Mouse (Mus musculus) layer of hippocampus, adult 2 months (tissue): ENCODE measurements at regions not wholly inside any gene's neighbourhood (a gene's known extent, or its start where the extent isn't known, plus 50 kb on each side); places are given as distances from the start of the nearest gene placed in this dataset.
A peak's percentile ranks its signal among the peaks of the same experiment; 100 is the strongest.

Experiments used
- DNase-seq, 2 experiments: peaks; one replicate each; pipeline ENCODE4 v3.0.0; 2022; ENCODE audit warnings: low spot score in 2 of 2
- H3K27ac ChIP-seq: fragments of 200-600 bp; 2 replicates; pipeline ENCODE4 v1.8.1; 2022
- H3K4me3 ChIP-seq: fragments of 200-600 bp; 2 replicates; pipeline ENCODE4 v1.8.1; 2022; ENCODE audit warnings: mild to moderate bottlenecking
- CTCF ChIP-seq: fragments of 200-600 bp; conservative IDR thresholded peaks from 2 replicates; pipeline ENCODE4 v1.8.1; 2022; ENCODE audit warnings: antibody characterized with exemption, mild to moderate bottlenecking, moderate library complexity

DNA sequence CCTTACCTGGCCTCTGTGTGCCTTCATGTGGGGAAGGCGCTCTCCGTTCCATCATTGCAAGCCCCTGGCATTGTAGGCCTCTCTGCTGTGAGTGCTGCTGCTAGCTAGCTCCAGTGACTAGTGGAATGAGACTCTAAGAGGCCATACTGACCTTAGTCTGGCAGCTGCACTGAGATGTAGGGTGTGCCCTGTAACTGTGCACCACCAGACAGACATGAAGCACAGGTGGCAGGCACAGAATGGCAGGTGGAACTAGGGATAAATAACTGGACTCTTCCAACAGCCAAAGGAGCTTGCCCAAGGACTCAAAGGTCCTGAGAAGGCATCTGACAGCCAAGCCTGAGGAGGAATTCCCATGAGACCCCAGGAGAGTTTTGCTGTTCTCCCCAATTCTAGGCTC, 194.7 kb upstream of the Bcor start:
- H3K27ac ChIP-seq, result no peak overlapping the region
- DNase-seq, result no peak
- TF ChIP-seq CTCF, result no peak
- no peak overlapping the region for H3K4me3 ChIP-seq

DNA sequence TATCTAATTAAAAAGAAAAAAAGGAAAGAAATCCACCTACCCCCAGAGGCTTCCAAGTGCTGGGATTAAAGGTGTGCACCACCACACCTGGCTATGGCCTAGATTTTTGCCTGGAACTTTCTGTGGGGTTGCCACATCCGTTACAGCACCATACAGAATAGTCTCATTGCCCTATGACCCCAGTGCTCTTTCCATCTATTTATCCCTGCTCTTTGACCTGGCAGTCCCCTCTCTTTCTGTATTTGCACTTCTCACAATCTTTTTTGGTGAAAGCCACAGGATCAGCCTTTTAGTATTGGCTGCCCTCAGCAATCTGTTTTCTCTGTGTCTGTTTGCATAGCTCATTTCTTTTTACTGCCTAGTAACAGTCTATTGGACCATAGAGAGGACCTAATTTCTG, 197.9 kb upstream of the Bcor start:
- H3K4me3 ChIP-seq, result no peak overlapping the region
- no peak overlapping the region for H3K27ac ChIP-seq
- no peak for DNase-seq
- no peak for TF ChIP-seq CTCF

DNA sequence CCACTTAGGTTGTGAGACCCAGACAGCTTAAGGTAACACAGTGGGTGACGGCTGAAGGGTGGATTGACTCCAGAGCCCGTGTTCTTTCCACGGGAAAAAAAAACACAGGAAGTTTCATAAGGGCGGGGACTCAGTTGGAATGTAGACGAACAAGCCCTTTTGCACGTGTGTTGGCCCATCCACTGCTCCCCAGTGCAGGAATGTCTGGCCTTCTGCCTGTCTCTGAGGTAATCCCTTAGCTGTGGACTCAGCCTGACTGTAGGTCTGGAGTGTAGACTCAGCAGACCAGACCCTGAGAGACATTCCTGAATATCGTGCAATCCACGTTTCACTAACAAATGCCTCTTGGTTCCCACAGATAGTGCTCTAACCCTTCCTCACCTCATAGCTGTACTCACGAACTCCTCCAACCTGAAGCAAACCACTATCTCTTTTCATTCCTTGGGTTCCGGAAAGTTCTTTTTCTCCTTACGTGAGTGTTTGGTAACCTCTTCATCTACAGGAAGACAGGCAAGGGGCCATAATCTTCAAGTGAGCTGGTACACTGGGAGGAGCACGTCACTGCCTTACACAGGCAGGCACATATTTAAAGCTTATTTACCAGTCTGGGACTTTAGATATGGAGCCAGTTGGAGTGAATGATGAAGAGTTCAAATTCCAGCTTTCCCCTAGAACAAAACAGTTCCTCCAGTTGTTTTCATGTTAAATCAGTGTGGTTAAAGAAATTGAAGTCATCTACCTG, 205.6 kb upstream of the Bcor start:
- no peak for TF ChIP-seq CTCF
- no peak overlapping the region for H3K27ac ChIP-seq
- DNase-seq, result no peak
- H3K4me3 ChIP-seq, result no peak overlapping the region

DNA sequence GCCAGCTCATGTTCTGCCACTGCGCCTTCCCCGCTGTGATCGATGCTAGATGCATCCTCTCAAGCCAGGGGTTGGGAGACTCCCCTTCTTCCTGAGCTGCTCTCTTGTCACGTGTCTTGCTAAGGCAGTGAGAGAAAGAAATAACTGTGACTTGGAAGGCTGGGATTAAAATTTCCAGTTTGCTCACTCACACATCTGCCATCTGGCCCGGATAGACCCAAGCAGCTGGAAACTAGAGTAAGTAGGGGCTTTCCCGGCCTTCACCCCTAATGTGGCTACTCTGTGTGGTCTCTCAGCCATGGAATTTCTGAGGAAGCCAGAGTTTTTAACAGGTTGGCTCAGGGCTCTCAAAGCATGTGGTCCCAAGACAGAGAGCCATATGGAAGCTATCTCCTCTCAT, 206.6 kb upstream of the Bcor start:
- no peak for TF ChIP-seq CTCF
- DNase-seq, result no peak
- no peak overlapping the region for H3K4me3 ChIP-seq
- H3K27ac ChIP-seq, result no peak overlapping the region

DNA sequence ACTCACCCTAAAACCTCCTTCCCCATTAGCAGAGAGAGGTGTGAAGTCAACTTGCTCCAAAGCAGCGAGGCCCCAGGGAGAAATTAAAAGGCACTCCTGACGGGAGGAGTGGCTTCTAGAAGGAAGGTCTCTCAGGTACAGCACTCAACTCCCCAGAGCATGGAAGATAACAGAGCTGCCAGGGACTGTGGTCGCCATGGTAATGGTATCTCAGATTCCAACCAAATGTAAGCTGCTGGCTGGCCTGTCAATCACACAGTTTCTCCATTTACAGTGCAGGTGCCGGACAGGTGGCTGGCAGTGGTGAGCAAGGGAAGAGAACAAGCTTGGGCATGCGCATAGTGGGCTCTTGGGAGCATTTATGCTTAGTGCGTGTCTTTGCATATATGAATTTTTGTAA, 213.5 kb upstream of the Bcor start:
- no peak for TF ChIP-seq CTCF
- H3K27ac ChIP-seq, result no peak overlapping the region
- no peak overlapping the region for H3K4me3 ChIP-seq
- no peak for DNase-seq

DNA sequence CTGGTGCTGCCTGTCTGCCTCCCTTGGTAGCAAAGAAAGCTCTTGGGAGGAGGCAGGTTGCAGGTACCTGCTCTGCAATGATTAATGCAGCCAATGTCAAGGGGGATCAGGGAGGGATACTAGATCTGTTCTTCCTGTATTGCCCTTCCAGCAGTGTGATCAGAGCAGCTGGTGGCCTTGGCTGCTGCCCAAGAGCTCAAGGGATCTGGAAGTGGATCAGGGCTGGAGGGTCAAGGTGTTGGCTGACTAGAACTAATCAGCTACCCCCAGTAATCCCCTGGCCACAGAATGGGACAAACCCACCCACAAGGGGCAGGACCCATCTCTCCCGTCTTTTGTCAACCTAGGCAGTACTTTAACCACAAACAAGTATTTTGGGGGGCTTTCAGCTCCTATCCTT, 211.8 kb upstream of the Atp6ap2 start:
- no peak for DNase-seq

DNA sequence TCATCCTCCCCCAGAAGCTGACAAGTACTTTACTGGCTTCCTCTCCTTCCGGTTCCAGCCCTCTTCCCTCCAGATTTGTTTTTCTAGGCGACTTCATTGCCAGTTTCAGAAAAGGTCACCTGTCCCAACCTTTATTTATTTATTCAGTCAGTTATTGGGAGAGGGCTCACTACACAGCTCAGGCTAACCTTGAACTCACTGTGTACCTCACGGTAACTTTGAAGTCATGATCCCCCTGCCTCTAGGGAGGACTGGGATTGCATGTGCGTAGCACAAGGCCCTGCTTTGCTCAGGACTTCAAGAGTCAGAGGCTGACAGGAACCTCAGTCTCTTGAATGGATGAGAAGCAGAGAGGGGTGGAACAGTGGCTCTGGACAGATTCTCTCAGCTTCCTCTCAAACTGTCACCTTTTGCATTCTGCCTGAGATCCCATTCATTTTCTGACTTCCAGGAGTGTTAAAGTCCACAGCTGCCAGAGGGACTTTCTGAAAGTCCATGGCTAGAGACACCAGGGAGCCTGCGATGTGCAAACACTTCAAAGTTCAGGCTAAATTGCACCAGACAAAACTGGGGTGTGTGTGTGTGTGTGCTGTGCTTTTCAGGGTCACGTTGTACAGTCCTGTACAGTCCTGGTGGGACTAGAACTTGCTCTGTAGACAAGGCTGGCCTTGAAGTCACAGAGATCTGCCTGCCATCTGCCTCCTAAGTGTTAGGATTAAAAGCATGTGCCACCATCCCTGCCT, 211.2 kb upstream of the Atp6ap2 start:
- H3K4me3 ChIP-seq, result no peak overlapping the region
- H3K27ac ChIP-seq, result no peak overlapping the region
- no peak for DNase-seq
- no peak for TF ChIP-seq CTCF

More for the DNA sequence above, 211.8 kb upstream of the Atp6ap2 start:
- no peak for TF ChIP-seq CTCF
- no peak overlapping the region for H3K27ac ChIP-seq
- no peak overlapping the region for H3K4me3 ChIP-seq

DNA sequence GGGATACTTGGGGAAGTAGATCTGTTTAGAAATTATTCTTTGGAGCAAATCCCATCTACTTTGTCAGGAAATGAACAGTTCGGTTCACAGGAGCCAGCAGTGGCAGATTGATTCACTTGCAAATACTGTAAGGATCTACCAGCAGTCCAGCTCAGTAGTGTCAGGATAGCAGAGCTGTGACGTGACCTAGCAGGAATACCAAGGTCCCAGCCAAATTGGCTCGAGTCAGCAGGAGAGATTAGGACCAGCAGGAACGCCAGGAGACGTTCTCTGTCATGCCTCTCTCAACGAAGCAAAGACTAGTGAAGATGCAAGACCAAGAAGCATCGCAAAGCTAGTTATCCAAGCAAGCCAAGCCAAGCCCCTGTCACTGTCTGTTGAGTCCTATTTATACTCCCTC, 210.2 kb upstream of the Atp6ap2 start:
- no peak for DNase-seq
- Histone ChIP-seq H3K27ac (no peak overlapping the region), H3K4me3 (no peak overlapping the region)
- TF ChIP-seq CTCF, result no peak

DNA sequence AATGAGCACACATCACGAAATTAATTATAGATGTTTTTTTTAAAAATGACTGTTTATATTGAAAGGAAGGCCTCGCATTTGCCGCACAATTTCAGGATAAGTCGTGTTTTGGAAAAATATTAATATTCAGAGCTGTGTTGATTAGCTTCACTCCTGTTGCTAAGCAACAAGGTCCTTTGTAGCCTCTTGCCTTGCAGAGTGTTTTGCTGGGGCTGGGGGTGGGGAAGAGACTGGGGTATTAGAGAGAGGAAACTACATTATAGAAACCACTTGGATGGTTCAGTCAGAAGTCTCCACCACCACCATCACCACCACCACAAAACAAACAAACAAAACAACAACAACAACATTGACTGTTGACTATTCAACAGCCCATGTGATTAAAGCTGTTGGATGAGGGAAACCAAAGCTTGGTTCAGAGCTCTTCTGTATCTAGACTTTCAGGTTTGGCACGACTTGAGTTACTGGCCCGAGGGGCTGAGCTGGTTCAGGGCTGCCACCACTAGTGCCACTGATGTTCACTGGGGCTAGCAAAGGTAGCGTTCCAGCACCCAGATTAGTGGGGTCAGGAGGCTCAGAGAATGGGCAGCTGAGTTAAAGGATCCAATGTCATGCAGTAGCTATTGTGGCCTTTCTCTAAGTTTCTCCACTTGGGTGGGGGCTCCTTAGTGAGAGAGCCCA, 195.3 kb upstream of the Atp6ap2 start:
- H3K4me3 ChIP-seq, result no peak overlapping the region
- peak in 1 of 2 experiments; percentile 13 for DNase-seq
- H3K27ac ChIP-seq, result peak overlapping the region; percentile 69
- TF ChIP-seq CTCF, result no peak

DNA sequence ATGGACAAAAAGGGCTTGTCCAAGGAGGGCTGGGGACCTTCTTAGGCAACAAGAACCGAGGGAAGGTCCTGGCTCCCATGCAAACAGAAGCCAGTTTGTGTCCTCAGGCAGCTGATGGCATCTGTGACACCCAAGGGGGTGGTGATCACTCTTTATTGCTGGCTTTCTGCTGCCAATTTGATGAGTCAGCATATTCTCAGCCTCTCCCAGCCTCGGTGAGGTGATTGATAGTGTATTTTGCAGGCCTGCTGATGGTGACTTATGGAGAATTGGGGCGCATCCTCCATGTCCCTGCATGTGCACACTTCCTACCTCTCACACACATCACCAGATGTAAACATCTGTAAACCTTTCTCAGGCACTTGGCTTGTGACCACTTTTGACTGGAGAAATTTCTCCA, 178.3 kb upstream of the Atp6ap2 start:
- TF ChIP-seq CTCF, result no peak
- no peak for DNase-seq
- H3K4me3 ChIP-seq, result no peak overlapping the region
- H3K27ac ChIP-seq, result no peak overlapping the region

DNA sequence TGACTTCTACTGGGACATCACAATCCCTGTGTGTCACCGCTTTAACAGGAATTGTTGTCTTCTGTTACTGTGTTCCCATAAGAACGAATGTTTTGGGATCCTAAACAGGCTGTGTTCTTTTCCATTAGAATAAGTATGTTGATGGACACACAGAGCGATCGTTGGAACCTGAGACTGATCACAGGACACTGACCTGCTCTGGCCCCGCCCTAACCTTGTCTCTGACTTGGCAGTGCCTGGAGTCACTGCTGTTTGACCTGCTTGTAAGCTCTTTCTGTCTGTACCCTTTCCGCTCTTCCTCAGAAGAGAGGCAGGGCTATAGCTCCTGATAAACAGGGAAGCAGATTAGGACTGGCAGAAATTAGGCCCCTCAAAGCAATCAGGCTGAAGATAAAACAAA, 162.0 kb upstream of the Atp6ap2 start:
- TF ChIP-seq CTCF, result no peak
- H3K27ac ChIP-seq, result no peak overlapping the region
- H3K4me3 ChIP-seq, result no peak overlapping the region
- DNase-seq, result no peak

DNA sequence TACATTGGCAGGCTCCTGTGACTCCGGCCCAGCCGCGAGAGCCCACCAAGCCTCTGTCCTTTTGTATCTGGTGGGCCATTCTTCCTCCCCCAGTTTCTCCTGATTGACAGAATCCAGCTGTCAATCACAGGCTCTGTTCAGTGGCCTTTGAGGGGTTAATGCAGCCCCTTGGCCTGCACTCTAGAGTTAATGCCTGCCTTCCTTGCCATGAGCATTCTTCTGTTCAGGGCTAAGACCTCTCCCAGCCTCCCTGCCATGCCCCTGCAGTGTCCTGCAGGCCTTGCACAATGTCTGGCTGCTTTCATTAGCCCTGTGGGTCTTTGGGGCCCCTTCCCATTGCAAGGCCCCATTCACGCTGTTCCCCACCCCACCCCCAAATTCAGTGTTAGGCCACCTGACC, 160.9 kb upstream of the Atp6ap2 start:
- Histone ChIP-seq H3K4me3 (no peak overlapping the region), H3K27ac (no peak overlapping the region)
- no peak for DNase-seq
- TF ChIP-seq CTCF, result no peak

DNA sequence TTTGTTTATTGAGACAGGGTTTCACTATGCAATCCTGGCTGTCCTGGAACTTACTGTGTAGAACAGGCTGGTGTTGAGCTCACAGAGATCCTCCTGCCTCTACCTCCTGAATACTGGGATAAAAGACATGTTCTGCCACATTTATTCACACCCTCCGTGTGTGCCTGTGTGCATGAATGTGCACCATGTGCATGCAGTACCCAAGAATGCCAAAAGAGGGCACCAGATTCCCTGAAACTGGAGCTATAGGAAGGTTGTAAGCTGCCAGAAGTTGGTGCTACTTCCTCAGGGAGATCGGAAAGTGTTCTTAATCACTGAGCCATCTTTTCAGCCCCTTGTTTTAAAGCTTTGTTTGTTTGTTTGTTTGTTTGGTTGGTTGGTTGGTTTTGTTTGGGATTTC, 155.3 kb upstream of the Atp6ap2 start:
- no peak for DNase-seq
- no peak for TF ChIP-seq CTCF
- Histone ChIP-seq H3K27ac (no peak overlapping the region), H3K4me3 (no peak overlapping the region)
